Mouse (Mus musculus): ENCODE measurements around the gene Ffar3. TPM values are rescaled to one million over a fixed set of nuclear protein-coding genes. Genes with fewer than 3 reads are reported as not detected.

Gene Ffar3
- polyA plus RNA-seq, 1 experiment from 2014 or later: 0.10 TPM

GRCm38 (mm10) chr7:30811757-30812290, 44.2 kb downstream of the Ffar3 start:
- H3K4me1 ChIP-seq: peaks cover 9% of the 10 kb centered on the region; the same call in 1 of the 2 replicates
- WGBS: 51% methylated on average over 9 of the region's 9 CpGs
- H3K4me3 ChIP-seq: no peak overlapping the region
- no peak for DNase-seq (ENCODE audit: low spot score)
- no peaks in the 10 kb centered on the region for H3K36me3 ChIP-seq
- H3K27me3 ChIP-seq (ENCODE audit: insufficient read depth, poor library complexity, severe bottlenecking): no peaks in the 10 kb centered on the region
- 0 out of 2 replicates have a peak overlapping the region, but pooled peaks have one; percentile 36 for H3K27ac ChIP-seq
- H3K9me3 ChIP-seq: 0 out of 2 replicates have a peak, but pooled peaks cover 3% of the 10 kb centered on the region

- no peaks in the 10 kb centered on the region for H3K27me3 ChIP-seq (ENCODE audit: insufficient read depth, poor library complexity, severe bottlenecking)
- H3K9me3 ChIP-seq: 0 out of 2 replicates have a peak, but pooled peaks cover 3% of the 10 kb centered on the region
- no peak for DNase-seq (ENCODE audit: low spot score)
- no peak overlapping the region for H3K4me3 ChIP-seq
- peaks cover 9% of the 10 kb centered on the region; the same call in 1 of the 2 replicates for H3K4me1 ChIP-seq
- WGBS: 44% methylated on average over 6 of the region's 6 CpGs
- H3K27ac ChIP-seq: no peak overlapping the region
- H3K36me3 ChIP-seq: no peaks in the 10 kb centered on the region
These were observed 45.7 kb downstream of the Ffar3 start for GRCm38 (mm10) chr7:30810319-30810718.

- no peaks in the 10 kb centered on the region for H3K27me3 ChIP-seq (ENCODE audit: insufficient read depth, poor library complexity, severe bottlenecking)
- H3K27ac ChIP-seq: no peak overlapping the region
- no peak overlapping the region for H3K4me3 ChIP-seq
- H3K4me1 ChIP-seq: no peaks in the 10 kb centered on the region
- 43% methylated on average over 6 of the region's 6 CpGs for WGBS
- no peak for DNase-seq (ENCODE audit: low spot score)
- H3K36me3 ChIP-seq: no peaks in the 10 kb centered on the region
- 0 out of 2 replicates have a peak, but pooled peaks cover 3% of the 10 kb centered on the region for H3K9me3 ChIP-seq
These were observed 50.1 kb downstream of the Ffar3 start for GRCm38 (mm10) chr7:30805924-30806323.

Other genes with a start within 250 kb of the Ffar3 start
- gene Upk1a, start 243.3 kb downstream of the Ffar3 start, polyA plus RNA-seq (2016; fragmentation: Nextera tagmentation; extraction: Ambion mirVana): 1.8 and 2.7 TPM in 2 replicates
- gene Cox6b1, start 230.0 kb downstream of the Ffar3 start, polyA plus RNA-seq (2016; fragmentation: Nextera tagmentation; extraction: Ambion mirVana): 1,107 and 1,574 TPM in 2 replicates
- gene Etv2, start 220.3 kb downstream of the Ffar3 start, polyA plus RNA-seq (2016; fragmentation: Nextera tagmentation; extraction: Ambion mirVana): 5.5 and 5.9 TPM in 2 replicates
- gene Rbm42, start 205.9 kb downstream of the Ffar3 start, polyA plus RNA-seq (2016; fragmentation: Nextera tagmentation; extraction: Ambion mirVana): 111 and 130 TPM in 2 replicates
- 51.3 and 59.8 TPM in 2 replicates for gene Haus5, start 191.2 kb downstream of the Ffar3 start, polyA plus RNA-seq (2016; fragmentation: Nextera tagmentation; extraction: Ambion mirVana)
- gene Pmis2, start 184.6 kb downstream of the Ffar3 start, polyA plus RNA-seq (2016; fragmentation: Nextera tagmentation; extraction: Ambion mirVana): not detected in 2 replicates
- 0.48 and 1.1 TPM in 2 replicates for gene 2200002J24Rik, start 157.3 kb downstream of the Ffar3 start, polyA plus RNA-seq (2016; fragmentation: Nextera tagmentation; extraction: Ambion mirVana)
- gene Atp4a, start 144.0 kb downstream of the Ffar3 start, polyA plus RNA-seq (2016; fragmentation: Nextera tagmentation; extraction: Ambion mirVana): 1.1 and 1.5 TPM in 2 replicates
- 183 and 189 TPM in 2 replicates for gene Tmem147, start 126.6 kb downstream of the Ffar3 start, polyA plus RNA-seq (2016; fragmentation: Nextera tagmentation; extraction: Ambion mirVana)
- gene Gapdhs, start 112.5 kb downstream of the Ffar3 start, polyA plus RNA-seq (2016; fragmentation: Nextera tagmentation; extraction: Ambion mirVana): 0.23 and 0.48 TPM in 2 replicates
- gene Sbsn, start 104.7 kb downstream of the Ffar3 start, polyA plus RNA-seq (2016; fragmentation: Nextera tagmentation; extraction: Ambion mirVana): 0.84 and 1.1 TPM in 2 replicates
- 0.39 and 0.81 TPM in 2 replicates for gene Dmkn, start 92.4 kb downstream of the Ffar3 start, polyA plus RNA-seq (2016; fragmentation: Nextera tagmentation; extraction: Ambion mirVana)
- not detected in 2 replicates for gene Krtdap, start 68.3 kb downstream of the Ffar3 start, polyA plus RNA-seq (2016; fragmentation: Nextera tagmentation; extraction: Ambion mirVana)
- gene Ffar2, start 32.4 kb downstream of the Ffar3 start, polyA plus RNA-seq (2016; fragmentation: Nextera tagmentation; extraction: Ambion mirVana): 0.20 TPM in 1 of 2 replicates, not detected in the other
- not detected in 2 replicates for gene Ffar1, start 5.4 kb upstream of the Ffar3 start, polyA plus RNA-seq (2016; fragmentation: Nextera tagmentation; extraction: Ambion mirVana)
- not detected in 2 replicates for gene Cd22, start 24.2 kb upstream of the Ffar3 start, polyA plus RNA-seq (2016; fragmentation: Nextera tagmentation; extraction: Ambion mirVana)
- 0.30 and 0.38 TPM in 2 replicates for gene Mag, start 58.7 kb upstream of the Ffar3 start, polyA plus RNA-seq (2016; fragmentation: Nextera tagmentation; extraction: Ambion mirVana)
- gene Hamp2, start 68.5 kb upstream of the Ffar3 start, polyA plus RNA-seq (2016; fragmentation: Nextera tagmentation; extraction: Ambion mirVana): not detected in 2 replicates
- not detected in 2 replicates for gene Hamp, start 87.9 kb upstream of the Ffar3 start, polyA plus RNA-seq (2016; fragmentation: Nextera tagmentation; extraction: Ambion mirVana)
- 15.0 and 26.9 TPM in 2 replicates for gene Usf2, start 100.6 kb upstream of the Ffar3 start, polyA plus RNA-seq (2016; fragmentation: Nextera tagmentation; extraction: Ambion mirVana)
- gene Lsr, start 117.3 kb upstream of the Ffar3 start, polyA plus RNA-seq (2016; fragmentation: Nextera tagmentation; extraction: Ambion mirVana): 16.6 and 40.3 TPM in 2 replicates
- 1.2 and 2.5 TPM in 2 replicates for gene Fam187b, start 117.6 kb upstream of the Ffar3 start, polyA plus RNA-seq (2016; fragmentation: Nextera tagmentation; extraction: Ambion mirVana)
- gene Fxyd5, start 186.3 kb upstream of the Ffar3 start, polyA plus RNA-seq (2016; fragmentation: Nextera tagmentation; extraction: Ambion mirVana): 24.3 and 26.4 TPM in 2 replicates
- gene Fxyd7, start 195.3 kb upstream of the Ffar3 start, polyA plus RNA-seq (2016; fragmentation: Nextera tagmentation; extraction: Ambion mirVana): 0.22 and 1.5 TPM in 2 replicates
- gene Fxyd1, start 201.0 kb upstream of the Ffar3 start, polyA plus RNA-seq (2016; fragmentation: Nextera tagmentation; extraction: Ambion mirVana): 167 and 365 TPM in 2 replicates
- 0.27 and 0.41 TPM in 2 replicates for gene Lgi4, start 203.2 kb upstream of the Ffar3 start, polyA plus RNA-seq (2016; fragmentation: Nextera tagmentation; extraction: Ambion mirVana)
- 0.53 and 2.0 TPM in 2 replicates for gene Fxyd3, start 220.5 kb upstream of the Ffar3 start, polyA plus RNA-seq (2016; fragmentation: Nextera tagmentation; extraction: Ambion mirVana)